Mouse (Mus musculus): ENCODE results near the gene Zfp36l2.

DNA sequence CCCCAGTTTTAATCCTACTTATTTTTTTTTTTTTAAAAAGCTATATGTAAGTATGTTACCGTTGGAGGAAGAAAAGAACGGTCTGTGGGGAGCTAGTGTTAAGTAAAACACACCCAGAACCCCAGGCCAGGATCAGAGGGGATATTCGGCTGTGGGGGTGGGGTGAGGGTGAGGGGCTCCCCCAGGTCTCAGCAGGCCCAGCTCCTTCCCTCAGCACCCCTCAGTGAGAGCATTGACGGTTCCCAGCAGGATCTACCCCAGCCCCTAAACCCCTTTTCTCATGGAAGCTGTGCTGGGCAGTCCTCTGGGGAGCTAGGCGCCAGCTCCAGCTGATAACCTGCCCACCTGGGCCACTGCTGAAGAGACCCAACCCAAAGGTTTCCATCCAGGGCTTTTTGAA, 38.2 kb downstream of the Zfp36l2 start:
- TF ChIP-seq TCF12 (IDR thresholded peaks at IDR 0.05; ENCODE audit: insufficient read depth, poor library complexity, severe bottlenecking): no peak
- TF ChIP-seq POLR2A (IDR thresholded peaks at IDR 0.05; ENCODE audit: insufficient read length, low read depth): no peak
- TF ChIP-seq USF1 (IDR thresholded peaks at IDR 0.05; ENCODE audit: low read depth): no peak
- no peak for TF ChIP-seq CEBPB (IDR thresholded peaks at IDR 0.05; ENCODE audit: insufficient read depth, poor library complexity, severe bottlenecking)
- no peak for TF ChIP-seq MYOG (IDR thresholded peaks at IDR 0.05; ENCODE audit: control insufficient read depth in 1 of 3, insufficient read depth in 1 of 3, insufficient read length in 2 of 3, low read depth in 2 of 3)
- TF ChIP-seq MAX (IDR thresholded peaks at IDR 0.05; ENCODE audit: low read depth): no peak
- no peak for TF ChIP-seq E2F4 (IDR thresholded peaks at IDR 0.05; ENCODE audit: insufficient read depth)

All from myocyte (in vitro differentiated cells).